Mouse (Mus musculus) E14TG2a.4 (cell line): ENCODE results near the gene Chst12.

Experiments
- CTCF ChIP-seq: conservative IDR thresholded peaks from 2 replicates; pipeline ENCODE4 v1.5.1; 2014; ENCODE audit warnings: low read length
- NANOG ChIP-seq: IDR thresholded peaks from 2 replicates; pipeline ENCODE4 v1.6.1; 2014; ENCODE audit warnings: borderline replicate concordance, low read length, mixed read lengths

DNA sequence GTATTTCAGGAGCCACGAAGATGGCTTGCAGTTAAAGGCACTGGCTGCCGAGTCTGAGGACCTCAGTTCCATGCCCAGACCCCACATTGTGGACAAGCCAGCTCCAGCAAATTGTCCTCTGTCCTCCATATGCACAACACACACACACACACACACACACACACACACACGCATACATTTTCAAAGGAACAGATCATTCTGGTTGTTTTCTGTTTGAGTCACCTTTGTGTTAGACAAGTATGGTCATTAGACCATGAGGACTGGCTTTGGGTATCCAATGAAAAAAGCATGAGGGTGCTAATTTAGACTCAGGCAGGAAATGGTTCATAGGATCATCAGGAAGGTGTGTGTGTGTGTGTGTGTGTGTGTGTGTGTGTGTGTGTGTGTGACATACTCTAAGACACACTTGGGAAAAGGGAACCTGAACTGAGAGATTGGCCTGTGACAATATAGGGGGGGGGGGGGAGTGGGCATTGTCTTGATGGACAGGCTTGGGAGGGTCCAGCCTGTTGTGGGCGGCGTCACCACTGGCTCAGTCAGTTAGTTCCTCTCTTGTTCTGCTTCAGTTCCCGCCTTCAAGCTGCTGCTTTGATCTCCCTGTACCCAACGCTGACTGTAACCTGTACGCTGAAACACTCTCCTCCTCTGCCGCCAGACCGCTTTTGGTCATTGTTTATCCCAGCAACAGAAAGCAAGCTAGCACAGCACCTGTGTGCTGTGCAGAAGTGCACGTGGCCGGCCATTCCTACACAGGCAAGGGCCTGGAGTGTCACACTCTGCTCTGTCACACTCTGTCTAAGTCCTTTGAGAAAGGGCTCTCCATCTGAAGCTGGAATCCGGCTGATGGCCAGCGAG lies 3.1 kb upstream of the Chst12 start:
- TF ChIP-seq CTCF: no peak
- TF ChIP-seq NANOG: no peak
